Mouse (Mus musculus) hindlimb bud, embryonic 11.5 days (tissue): ENCODE data around the gene Alk.

Experiments used
- DNase-seq: peaks from one replicate; pipeline ENCODE4 v3.0.0-alpha.2; 2012; ENCODE audit warnings: low read depth, low spot score; ENCODE audit errors: extremely low spot score

The Alk gene

GRCm38 (mm10) chr17:72401861-72402260 is 202.6 kb downstream of the Alk start:
- no peak for DNase-seq

DNA sequence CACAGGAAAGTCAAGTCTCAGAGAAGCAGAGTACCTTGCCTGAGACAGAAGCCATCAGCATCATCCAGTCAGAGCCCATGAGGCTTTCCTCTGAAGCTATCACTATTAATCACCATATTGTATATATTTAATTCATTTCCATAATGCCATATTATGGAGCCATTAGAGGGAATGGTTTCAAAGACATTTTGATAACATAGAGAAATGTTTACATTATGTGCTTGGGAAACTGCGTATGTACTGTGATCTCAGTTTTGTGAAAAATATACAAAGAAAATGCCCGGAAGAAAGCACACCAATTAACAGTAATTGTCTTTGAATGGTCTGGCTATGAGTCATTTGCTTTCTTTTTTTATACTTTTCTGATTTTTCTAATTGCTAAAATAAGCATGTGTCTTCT is 203.1 kb downstream of the Alk start:
- DNase-seq = no peak

- no peak for DNase-seq
Measured at GRCm38 (mm10) chr17:72399331-72400059, 204.9 kb downstream of the Alk start.

GRCm38 (mm10) chr17:72395956-72396355 is 208.5 kb downstream of the Alk start:
- DNase-seq = no peak

DNA sequence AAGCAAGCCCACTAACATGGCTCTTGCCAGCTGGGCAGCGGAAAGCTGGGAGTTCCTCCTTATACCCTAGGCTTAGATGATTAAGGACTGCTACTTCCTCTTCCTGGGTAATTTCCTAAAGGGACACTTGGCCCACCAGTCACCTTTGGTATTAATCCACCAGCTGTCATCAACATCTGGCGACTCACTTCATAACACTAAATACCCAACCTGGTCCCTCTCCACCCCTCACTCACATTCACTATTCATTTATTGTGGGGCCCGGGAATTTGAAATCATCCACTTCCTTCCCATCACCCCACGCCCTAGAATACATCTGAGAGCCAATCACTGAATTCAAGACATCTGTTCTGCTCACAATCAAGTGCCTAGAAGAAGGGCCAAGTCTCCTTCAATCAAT is 235.4 kb downstream of the Alk start:
- DNase-seq = no peak

DNA sequence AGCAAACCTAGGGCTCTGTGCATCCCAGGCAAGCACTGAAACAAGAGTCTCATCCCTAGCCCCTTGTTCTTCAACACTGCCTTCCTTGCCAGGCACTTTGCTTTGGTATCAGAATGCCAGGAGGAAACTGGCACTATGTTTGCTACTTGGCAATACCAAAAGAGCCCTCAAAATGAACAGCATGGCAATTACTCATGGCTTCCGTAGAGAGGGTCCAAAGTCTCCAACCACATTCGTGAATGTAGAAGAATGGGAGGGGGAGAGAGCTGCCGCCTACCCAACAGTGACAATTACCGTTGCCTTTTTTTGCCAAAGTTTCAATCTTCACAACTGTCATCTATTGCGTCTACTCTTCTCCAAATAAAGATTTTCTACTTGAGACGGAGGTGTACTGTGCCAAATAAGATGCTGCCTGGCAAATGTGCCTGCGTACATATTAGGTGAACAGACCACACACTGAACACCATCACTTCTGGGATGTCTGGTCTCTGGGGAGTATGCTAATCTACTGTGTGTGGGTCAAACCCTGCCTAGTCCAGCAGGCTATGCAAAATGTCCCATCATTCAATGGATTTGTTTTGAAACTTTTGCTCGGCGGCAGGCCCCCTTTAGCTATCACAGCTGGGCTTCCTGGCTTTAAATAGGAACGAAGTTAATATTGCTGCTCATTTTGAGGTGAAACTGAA is 241.5 kb downstream of the Alk start:
- no peak for DNase-seq

GRCm38 (mm10) chr17:72361961-72362360 is 242.5 kb downstream of the Alk start:
- no peak for DNase-seq

DNA sequence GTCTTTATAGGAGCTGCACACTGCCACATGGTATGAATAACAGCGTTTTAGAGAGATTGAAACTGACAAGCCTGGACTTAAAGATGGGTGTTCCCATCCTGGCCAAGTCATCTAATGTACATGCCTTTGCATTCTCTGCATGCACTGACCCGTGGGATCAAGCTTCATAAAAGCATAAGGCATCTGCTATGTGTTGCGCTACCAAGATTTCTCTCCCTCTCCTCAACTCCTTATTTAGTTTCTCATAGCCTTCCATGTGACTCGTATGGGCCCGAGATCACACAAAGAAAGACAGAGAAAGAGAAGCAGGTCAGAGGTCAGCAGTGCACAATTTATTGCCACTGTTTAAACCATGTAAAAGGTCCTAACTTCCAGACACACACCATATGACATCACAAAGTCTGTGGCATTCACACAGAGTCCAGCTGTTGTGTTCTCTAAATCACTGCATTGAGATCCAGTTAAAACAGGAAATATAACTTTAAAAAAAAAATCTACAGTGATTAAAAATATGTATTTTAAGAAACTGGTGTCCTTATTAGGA is 247.6 kb downstream of the Alk start:
- no peak for DNase-seq

GRCm38 (mm10) chr17:72339437-72339836 is 265.0 kb downstream of the Alk start:
- DNase-seq = no peak

GRCm38 (mm10) chr17:72332909-72333308 is 271.5 kb downstream of the Alk start:
- no peak for DNase-seq

GRCm38 (mm10) chr17:72325941-72326340 is 278.5 kb downstream of the Alk start:
- no peak for DNase-seq

DNA sequence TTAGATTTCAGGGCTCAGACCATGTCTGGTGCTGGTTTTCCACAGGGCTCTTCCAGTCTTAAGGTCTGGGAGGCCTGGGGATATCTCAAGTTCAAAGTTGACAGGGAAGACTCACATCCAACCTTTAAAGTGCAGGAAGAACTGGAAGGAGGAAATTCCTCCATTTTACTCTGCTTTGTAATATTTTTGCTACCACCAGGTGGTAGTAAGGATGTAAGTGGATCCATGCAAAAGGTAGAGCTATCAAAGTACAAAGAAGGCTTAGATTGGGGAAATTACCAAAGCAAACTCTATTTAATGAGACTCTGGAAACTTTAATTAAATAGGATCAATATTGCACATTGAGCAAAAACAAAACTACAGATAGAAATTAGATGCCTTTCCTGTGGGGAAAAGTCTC is 284.9 kb downstream of the Alk start:
- DNase-seq = no peak

DNA sequence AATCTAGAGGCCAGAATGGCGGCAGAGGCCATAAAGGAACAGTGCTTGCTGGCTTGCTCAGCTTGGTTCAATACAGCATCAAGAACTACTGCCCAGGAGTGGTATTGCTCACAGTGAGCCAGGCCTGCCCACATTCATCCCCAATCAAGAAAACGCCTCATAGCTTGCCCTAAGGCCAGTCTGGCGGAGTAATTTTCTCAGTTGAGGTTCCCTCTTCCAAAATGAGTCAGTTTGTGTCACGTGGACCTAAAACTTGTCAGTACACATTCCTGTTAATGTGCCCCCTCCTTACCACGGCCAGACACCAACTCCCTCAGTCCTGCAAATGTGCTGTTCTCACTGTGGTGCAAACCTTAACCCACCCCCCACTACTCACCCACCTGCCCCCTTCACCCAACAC is 304.8 kb downstream of the Alk start:
- no peak for DNase-seq

GRCm38 (mm10) chr17:72296349-72296748 is 308.1 kb downstream of the Alk start:
- DNase-seq = no peak

DNA sequence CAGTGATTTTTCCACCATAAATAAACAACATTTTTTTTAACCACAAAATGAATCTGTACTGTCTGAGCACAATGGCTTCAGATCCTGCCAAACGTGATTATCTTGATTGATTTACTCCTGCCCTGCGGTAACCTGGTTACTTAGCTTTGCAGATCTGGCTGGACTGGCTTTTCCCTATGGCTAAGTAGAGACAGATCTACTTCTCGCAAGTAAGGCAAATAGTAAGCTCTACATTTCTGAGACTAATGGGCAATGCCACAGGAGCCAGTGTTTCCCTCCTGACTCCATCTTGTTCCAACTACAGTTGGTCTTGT is 311.2 kb downstream of the Alk start:
- DNase-seq = no peak

DNA sequence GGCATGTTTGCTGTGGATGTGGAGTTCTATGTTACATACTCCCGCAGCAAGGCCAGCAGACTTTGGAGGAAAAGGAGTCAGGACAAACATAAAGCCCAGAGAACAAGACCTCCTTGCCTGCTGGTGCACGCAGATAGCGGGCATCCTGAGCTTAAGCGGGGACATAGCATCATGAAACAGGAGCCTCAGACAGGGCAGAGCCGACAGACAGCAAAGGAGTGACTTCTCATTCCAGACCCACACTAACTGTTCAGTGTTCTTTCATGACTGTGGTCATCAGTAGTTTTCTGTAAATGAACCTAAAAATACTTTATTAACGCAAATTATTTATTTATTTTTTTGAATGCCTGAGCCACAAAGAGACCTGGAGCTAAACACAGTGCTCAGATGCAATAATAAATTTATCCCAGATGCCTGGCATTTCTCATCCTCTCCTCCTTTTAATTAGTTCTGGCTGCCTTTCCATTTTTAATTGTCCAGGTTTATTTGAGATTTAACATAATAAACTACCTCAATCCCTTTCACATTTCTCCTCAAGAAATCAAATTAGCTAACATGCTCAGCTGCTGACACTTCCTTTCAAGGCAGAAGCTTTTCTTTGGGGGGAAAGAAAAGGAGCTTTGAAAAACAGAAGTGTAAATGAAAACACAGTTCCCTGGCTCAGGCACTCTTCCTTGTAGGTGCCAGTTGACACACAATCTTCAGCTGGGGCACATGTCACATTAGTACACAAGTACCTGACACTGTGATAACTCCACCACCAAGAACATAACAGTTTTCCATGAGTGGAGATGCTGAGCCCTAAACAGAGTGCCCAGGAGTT is 311.8 kb downstream of the Alk start:
- no peak for DNase-seq

DNA sequence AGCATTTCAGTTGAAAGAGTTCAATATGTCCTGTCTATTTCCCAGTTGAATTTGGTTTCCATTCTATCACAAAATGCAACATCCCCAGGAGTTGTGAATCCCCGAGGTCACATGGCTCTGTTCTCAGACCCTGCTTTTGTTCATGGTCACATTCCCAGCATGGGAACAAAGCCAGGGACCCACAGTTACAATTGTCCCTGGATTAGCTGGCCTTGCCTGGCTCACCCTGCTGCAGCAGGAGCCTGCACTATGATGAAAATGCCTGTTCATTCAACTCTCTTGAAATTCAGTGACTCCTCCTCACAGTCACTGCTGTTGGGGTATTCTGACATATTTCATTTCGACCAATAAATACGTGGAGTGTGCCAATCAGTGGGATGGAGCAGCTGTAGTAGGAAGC is 318.5 kb downstream of the Alk start:
- no peak for DNase-seq

DNA sequence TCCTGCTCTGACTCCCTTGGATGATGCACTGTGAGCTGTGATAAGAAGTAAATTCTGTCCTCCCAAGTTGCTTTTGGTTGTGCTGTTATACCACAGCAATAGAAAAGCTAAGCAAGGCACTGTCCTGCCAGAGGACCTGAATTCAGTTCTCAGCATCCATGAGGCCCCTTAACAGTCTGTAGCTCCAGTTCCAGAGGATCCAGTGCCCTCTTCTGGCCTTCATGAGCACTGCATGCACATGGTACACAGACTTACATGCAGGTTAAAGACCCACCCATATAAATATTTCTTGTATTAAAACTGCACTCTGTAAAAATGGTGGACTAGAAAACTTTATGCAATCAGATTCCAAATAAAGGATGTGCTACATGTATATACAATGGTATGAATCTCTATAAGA is 326.1 kb downstream of the Alk start:
- no peak for DNase-seq

DNA sequence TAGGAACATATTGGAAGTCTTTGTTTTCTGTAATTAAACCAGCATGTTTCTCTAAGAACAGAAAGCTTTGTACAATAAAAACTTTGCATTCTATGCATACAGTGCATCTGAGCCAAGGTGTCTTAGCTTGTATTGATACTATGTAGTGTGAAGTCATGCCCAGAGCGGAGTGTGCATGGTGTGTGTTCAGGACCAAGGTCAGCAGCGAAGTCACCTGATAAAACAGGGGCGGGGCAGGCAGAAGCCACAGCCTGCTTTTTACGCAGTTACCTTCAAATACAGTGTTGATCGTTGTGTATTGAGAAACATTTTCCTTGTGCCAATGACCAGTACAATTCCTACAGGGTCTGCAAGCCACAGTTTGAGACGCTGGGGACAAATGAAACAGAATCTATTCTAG is 327.6 kb downstream of the Alk start:
- no peak for DNase-seq

GRCm38 (mm10) chr17:72275391-72275904 is 329.0 kb downstream of the Alk start:
- DNase-seq = no peak

GRCm38 (mm10) chr17:72274205-72274604 is 330.2 kb downstream of the Alk start:
- DNase-seq = no peak

- no peak for DNase-seq
Measured at GRCm38 (mm10) chr17:72271640-72272039, 332.8 kb downstream of the Alk start.
